Mouse (Mus musculus) telencephalon, adult 2 months (tissue): ENCODE results near the gene Oat.

Experiments used
- DNase-seq: peaks from one replicate; pipeline ENCODE4 v3.0.0-alpha.2; 2011; ENCODE audit warnings: low read depth, low spot score

The Oat gene

GRCm38 (mm10) chr7:132576116-132576650, at the start of gene Oat:
TSS of gene Oat (minus strand) at chr7:132576398.
- peak; percentile 96 for DNase-seq

- no peak for DNase-seq
These were observed 48.0 kb upstream of the Oat start for GRCm38 (mm10) chr7:132624161-132624560.

GRCm38 (mm10) chr7:132619975-132620918, 44.0 kb upstream of the Oat start:
- DNase-seq = no peak

GRCm38 (mm10) chr7:132619549-132619948, 43.4 kb upstream of the Oat start:
- DNase-seq = no peak

GRCm38 (mm10) chr7:132617021-132617564, 40.9 kb upstream of the Oat start:
- no peak for DNase-seq

GRCm38 (mm10) chr7:132616391-132616790, 40.2 kb upstream of the Oat start:
- no peak for DNase-seq

- DNase-seq = no peak
These were observed 39.1 kb upstream of the Oat start for GRCm38 (mm10) chr7:132615346-132615745.

GRCm38 (mm10) chr7:132611530-132611929, 35.3 kb upstream of the Oat start:
- DNase-seq = no peak

- DNase-seq = peak; percentile 41
These were observed 34.5 kb upstream of the Oat start, which contains the start of gene Lhpp for GRCm38 (mm10) chr7:132610468-132611318. TSS of gene Lhpp (plus strand) at chr7:132610638.

- DNase-seq = no peak
These were observed 32.3 kb upstream of the Oat start for GRCm38 (mm10) chr7:132608316-132609020.

- no peak for DNase-seq
These were observed 29.5 kb upstream of the Oat start for GRCm38 (mm10) chr7:132605689-132606088.

GRCm38 (mm10) chr7:132604720-132605119, 28.5 kb upstream of the Oat start:
- DNase-seq = no peak

- no peak for DNase-seq
These were observed 24.7 kb upstream of the Oat start for GRCm38 (mm10) chr7:132600926-132601325.

GRCm38 (mm10) chr7:132600026-132600425, 23.8 kb upstream of the Oat start:
- DNase-seq = no peak

- no peak for DNase-seq
These were observed 23.1 kb upstream of the Oat start, which contains the start of gene Nkx1-2 for GRCm38 (mm10) chr7:132599071-132599975. TSS of gene Nkx1-2 (minus strand) at chr7:132599637.

- no peak for DNase-seq
These were observed 21.2 kb upstream of the Oat start for GRCm38 (mm10) chr7:132597251-132598041.

GRCm38 (mm10) chr7:132596557-132597250, 20.5 kb upstream of the Oat start:
- no peak for DNase-seq

- no peak for DNase-seq
These were observed 19.6 kb upstream of the Oat start for GRCm38 (mm10) chr7:132595787-132596186.
